Mouse (Mus musculus): ENCODE data around the gene Enc1. TPM values are rescaled to one million over a fixed set of nuclear protein-coding genes. Genes with fewer than 3 reads are reported as not detected.

The Enc1 gene
- total and polyA plus RNA-seq, 2 experiments from 2014 or later, result 76.8 to 423 TPM

DNA sequence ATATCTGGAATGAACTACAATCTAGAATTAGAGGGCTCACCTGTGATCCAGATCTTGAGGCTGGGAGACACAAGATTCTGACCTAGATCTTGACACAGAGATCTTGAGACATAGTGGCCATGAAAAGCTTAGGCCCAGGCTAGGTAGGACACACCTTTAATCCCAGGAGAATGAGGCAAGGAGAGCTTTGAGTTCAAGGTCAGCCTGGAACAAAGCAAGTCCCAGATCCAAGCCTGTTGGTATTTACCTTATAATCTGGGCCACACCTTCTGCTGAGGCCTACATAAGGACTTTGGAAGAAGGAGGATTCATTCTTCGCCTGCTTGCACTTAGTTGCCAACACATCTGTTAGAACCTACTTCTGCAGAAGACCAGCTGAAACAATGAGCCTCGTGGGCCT lies 41.8 kb upstream of the Enc1 start:
- no peak overlapping the region for H3K27ac ChIP-seq (ENCODE audit: low read depth, low read length)
- H3K4me1 ChIP-seq (ENCODE audit: insufficient read depth), result no peaks in the 10 kb centered on the region
- H3K9me3 ChIP-seq (ENCODE audit: low read length), result no peaks in the 10 kb centered on the region
- TF ChIP-seq CTCF (IDR thresholded peaks at IDR 0.05; ENCODE audit: low read depth), result no peak
- WGBS, result 82% methylated on average over 2 of the region's 2 CpGs
- H3K9ac ChIP-seq, result no peak overlapping the region
- no peak overlapping the region for H3K4me2 ChIP-seq (ENCODE audit: low read depth)
- no peak for ATAC-seq
- H3K27me3 ChIP-seq (ENCODE audit: insufficient read depth, low read length), result no peaks in the 10 kb centered on the region
- H3K4me3 ChIP-seq (ENCODE audit: low read depth, low read length), result no peak overlapping the region
- DNase-seq, result no peak
- H3K36me3 ChIP-seq (ENCODE audit: insufficient read depth), result no peaks in the 10 kb centered on the region

DNA sequence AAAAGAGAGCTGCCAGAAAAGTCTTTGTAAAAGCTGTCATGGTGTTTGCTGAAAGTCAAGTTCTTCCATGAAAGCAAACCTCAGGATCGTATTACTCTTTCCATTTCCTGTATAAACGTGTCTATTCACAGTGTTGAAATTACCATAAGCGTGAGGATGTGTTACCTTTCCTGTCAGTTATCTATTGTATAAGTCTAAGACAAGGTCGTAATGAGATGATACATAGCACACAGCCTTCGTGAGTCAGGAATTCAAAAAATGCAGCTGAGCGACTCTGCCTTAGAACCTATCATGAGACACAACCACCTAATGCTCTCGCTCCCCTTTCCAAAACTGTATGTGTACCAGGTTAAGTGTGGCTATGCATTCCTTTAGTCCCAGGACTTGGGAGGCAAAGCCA lies 39.8 kb upstream of the Enc1 start:
- Histone ChIP-seq H3K4me1 (ENCODE audit: insufficient read depth) (no peaks in the 10 kb centered on the region), H3K4me3 (ENCODE audit: low read depth, low read length) (no peak overlapping the region), H3K4me2 (ENCODE audit: low read depth) (no peak overlapping the region), H3K36me3 (ENCODE audit: insufficient read depth) (no peaks in the 10 kb centered on the region), H3K9me3 (ENCODE audit: low read length) (no peaks in the 10 kb centered on the region), H3K27ac (ENCODE audit: low read depth, low read length) (no peak overlapping the region), H3K9ac (no peak overlapping the region), H3K27me3 (ENCODE audit: insufficient read depth, low read length) (no peaks in the 10 kb centered on the region)
- WGBS, result 70% methylated on average over 7 of the region's 7 CpGs
- no peak for DNase-seq
- peak; percentile 32; the same call in 1 of the 2 replicates for ATAC-seq
- TF ChIP-seq CTCF (IDR thresholded peaks at IDR 0.05; ENCODE audit: low read depth), result no peak

DNA sequence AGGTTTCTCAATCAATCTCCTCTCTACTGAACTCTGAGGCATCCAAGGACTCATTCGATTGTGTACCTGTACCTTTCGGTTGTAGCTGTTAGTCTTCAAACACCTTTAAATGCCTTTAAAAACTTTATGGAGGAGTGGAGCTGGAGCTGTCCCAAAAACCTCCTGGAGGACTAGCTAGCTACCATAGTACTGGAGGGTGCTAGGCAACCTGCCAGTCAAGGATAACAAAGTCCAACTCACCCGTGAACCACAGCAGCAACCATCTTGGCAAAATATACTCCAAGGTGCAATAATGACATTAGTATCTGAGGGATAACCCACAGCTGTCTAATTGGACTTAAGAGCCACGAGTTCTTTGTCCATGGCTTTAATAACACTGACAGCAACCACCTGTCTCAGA lies 39.0 kb upstream of the Enc1 start:
- no peaks in the 10 kb centered on the region for H3K4me1 ChIP-seq (ENCODE audit: insufficient read depth)
- 70% methylated on average over 4 of the region's 4 CpGs for WGBS
- no peak for ATAC-seq

DNA sequence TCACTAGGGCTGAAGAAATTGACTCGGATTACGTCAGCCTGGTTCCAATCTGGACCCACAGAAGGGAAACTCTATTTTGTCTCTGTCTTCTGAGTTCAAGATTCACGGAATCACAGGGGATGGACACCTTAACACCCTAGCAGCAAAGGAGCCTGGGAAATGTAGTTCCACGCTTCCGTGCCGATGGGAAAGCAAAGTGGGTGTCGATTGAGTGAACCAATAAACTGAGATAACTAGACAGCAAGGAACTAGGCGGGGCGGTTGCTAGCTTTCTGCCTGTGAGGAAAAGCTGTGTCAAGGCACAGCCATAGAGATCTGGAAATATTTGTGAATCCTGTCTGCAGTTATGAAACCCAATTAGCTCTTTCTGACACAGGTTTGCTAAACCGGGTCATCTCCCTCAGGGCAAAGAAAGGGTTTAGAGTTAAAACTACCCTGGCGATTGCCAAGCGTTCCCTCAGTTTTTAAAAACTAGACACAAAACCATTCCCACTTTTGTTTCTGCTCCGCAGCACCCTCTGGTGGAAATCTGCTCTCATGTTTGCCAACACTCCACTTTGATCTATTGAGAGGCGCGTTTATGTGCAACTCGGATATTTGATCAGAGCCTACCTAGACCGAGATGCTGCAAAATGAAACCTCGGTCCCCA lies 35.7 kb upstream of the Enc1 start:
- Histone ChIP-seq H3K4me2 (ENCODE audit: low read depth) (peak overlapping the region; percentile 50), H3K36me3 (ENCODE audit: insufficient read depth) (no peaks in the 10 kb centered on the region), H3K4me1 (ENCODE audit: insufficient read depth) (no peaks in the 10 kb centered on the region), H3K9me3 (ENCODE audit: low read length) (no peaks in the 10 kb centered on the region), H3K27ac (ENCODE audit: low read depth, low read length) (0 out of 2 replicates have a peak overlapping the region, but pooled peaks have one; percentile 5), H3K27me3 (ENCODE audit: insufficient read depth, low read length) (no peaks in the 10 kb centered on the region), H3K4me3 (ENCODE audit: low read depth, low read length) (peak overlapping the region; percentile 29), H3K9ac (no peak overlapping the region)
- DNase-seq (peak; percentile 88), ATAC-seq (peak; percentile 87)
- WGBS, result 12% methylated on average over 18 of the region's 18 CpGs
- peak; percentile 75 for TF ChIP-seq CTCF (IDR thresholded peaks at IDR 0.05; ENCODE audit: low read depth)

More for the DNA sequence above, 39.0 kb upstream of the Enc1 start:
- H3K4me2 ChIP-seq (ENCODE audit: low read depth), result no peak overlapping the region
- no peaks in the 10 kb centered on the region for H3K9me3 ChIP-seq (ENCODE audit: low read length)
- no peaks in the 10 kb centered on the region for H3K36me3 ChIP-seq (ENCODE audit: insufficient read depth)
- no peak for DNase-seq
- H3K27me3 ChIP-seq (ENCODE audit: insufficient read depth, low read length), result no peaks in the 10 kb centered on the region
- H3K4me3 ChIP-seq (ENCODE audit: low read depth, low read length), result no peak overlapping the region
- H3K27ac ChIP-seq (ENCODE audit: low read depth, low read length), result no peak overlapping the region
- H3K9ac ChIP-seq, result no peak overlapping the region
- TF ChIP-seq CTCF (IDR thresholded peaks at IDR 0.05; ENCODE audit: low read depth), result no peak

DNA sequence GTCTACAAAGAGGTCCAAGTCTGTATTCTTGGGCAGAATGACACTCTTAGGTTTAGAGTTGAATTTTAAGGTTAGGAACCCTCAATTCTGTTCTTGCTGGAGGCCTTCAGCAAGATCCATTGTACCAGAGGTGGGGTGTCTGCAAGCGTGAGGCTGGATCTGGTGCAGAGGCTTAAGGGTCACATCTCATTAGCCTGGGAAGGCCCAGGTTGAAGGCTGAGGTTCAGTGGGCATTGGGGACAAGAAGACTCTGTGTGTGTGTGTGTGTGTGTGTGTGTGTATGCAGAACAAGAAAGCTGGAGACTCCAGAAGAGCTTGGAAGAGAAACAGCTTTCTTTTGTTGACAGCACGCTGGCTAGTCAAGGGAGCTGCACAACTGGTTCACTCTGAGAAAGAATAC lies 34.9 kb upstream of the Enc1 start:
- Histone ChIP-seq H3K27me3 (ENCODE audit: insufficient read depth, low read length) (no peaks in the 10 kb centered on the region), H3K4me3 (ENCODE audit: low read depth, low read length) (no peak overlapping the region), H3K9me3 (ENCODE audit: low read length) (no peaks in the 10 kb centered on the region), H3K36me3 (ENCODE audit: insufficient read depth) (no peaks in the 10 kb centered on the region), H3K27ac (ENCODE audit: low read depth, low read length) (no peak overlapping the region), H3K4me2 (ENCODE audit: low read depth) (no peak overlapping the region), H3K9ac (no peak overlapping the region), H3K4me1 (ENCODE audit: insufficient read depth) (no peaks in the 10 kb centered on the region)
- 91% methylated on average over 2 of the region's 2 CpGs for WGBS
- TF ChIP-seq CTCF (IDR thresholded peaks at IDR 0.05; ENCODE audit: low read depth), result no peak
- DNase-seq (no peak), ATAC-seq (no peak)

DNA sequence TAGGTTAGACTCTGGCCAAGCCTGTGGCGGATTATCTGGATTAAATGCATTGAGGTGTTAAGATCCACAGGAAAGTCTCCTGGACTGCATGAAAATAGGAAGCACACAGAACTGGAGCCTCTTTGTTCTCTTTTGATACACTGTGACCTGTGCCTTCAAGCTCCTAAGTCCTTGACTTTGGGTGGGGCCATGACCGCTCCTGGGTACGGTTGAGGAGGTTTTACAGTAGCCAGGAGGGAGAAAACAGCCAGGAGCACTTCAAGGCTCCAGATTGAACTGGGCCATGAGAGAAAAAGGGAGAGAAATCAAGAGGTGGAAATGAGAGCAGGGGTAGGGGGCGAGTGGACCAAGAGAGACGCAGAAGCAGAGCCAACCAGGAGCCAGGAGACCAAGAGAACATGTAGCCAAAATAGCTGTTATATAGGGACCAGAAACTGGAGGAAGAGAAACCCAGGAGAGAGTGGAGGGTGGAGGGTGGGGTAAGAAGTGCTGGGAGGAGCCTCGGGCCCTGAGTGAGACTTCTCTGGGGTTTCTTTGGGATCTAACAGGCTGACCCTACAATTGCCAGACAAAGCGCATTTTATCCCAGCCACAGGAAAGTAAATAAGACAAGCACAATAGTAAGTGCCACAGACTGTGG lies 33.3 kb upstream of the Enc1 start:
- H3K27me3 ChIP-seq (ENCODE audit: insufficient read depth, low read length), result no peaks in the 10 kb centered on the region
- H3K4me3 ChIP-seq (ENCODE audit: low read depth, low read length), result no peak overlapping the region
- H3K4me2 ChIP-seq (ENCODE audit: low read depth), result no peak overlapping the region
- no peaks in the 10 kb centered on the region for H3K9me3 ChIP-seq (ENCODE audit: low read length)
- TF ChIP-seq CTCF (IDR thresholded peaks at IDR 0.05; ENCODE audit: low read depth), result no peak
- no peak overlapping the region for H3K9ac ChIP-seq
- H3K4me1 ChIP-seq (ENCODE audit: insufficient read depth), result no peaks in the 10 kb centered on the region
- no peak overlapping the region for H3K27ac ChIP-seq (ENCODE audit: low read depth, low read length)
- no peaks in the 10 kb centered on the region for H3K36me3 ChIP-seq (ENCODE audit: insufficient read depth)
- DNase-seq (no peak), ATAC-seq (no peak)
- 84% methylated on average over 7 of the region's 7 CpGs for WGBS

DNA sequence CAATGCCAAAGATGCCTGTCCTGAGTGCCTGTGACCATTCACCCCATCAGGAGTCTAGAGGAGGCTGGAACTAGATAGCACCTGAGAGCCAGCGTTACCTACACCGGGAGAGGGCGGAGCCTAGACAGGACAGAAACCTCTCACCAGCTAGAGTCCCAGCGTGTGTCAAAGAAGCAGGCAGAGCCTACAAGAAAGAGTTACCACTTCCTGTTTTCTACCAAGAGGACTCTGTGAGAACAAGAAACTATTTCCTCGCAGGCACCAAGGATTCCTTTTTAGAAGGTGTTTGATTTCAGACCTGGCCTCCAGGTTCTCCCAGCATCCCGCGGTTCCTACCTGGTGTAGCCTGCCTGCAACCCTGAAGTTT lies 32.8 kb upstream of the Enc1 start:
- TF ChIP-seq CTCF (IDR thresholded peaks at IDR 0.05; ENCODE audit: low read depth), result no peak
- WGBS, result 67% methylated on average over 7 of the region's 7 CpGs
- no peaks in the 10 kb centered on the region for H3K4me1 ChIP-seq (ENCODE audit: insufficient read depth)

More for the DNA sequence above, 32.8 kb upstream of the Enc1 start:
- no peaks in the 10 kb centered on the region for H3K9me3 ChIP-seq (ENCODE audit: low read length)
- H3K4me3 ChIP-seq (ENCODE audit: low read depth, low read length), result no peak overlapping the region
- H3K27me3 ChIP-seq (ENCODE audit: insufficient read depth, low read length), result no peaks in the 10 kb centered on the region
- no peak overlapping the region for H3K27ac ChIP-seq (ENCODE audit: low read depth, low read length)
- H3K36me3 ChIP-seq (ENCODE audit: insufficient read depth), result no peaks in the 10 kb centered on the region
- H3K9ac ChIP-seq, result no peak overlapping the region; the same call in 1 of the 2 replicates
- H3K4me2 ChIP-seq (ENCODE audit: low read depth), result no peak overlapping the region
- DNase-seq (no peak), ATAC-seq (no peak)
